Mouse (Mus musculus): ENCODE data around the gene Lrch4. TPM values are rescaled to one million over a fixed set of nuclear protein-coding genes. Genes with fewer than 3 reads are reported as not detected.

The Lrch4 gene
- polyA plus RNA-seq, 1 experiment from 2014 or later = 22.7 TPM

DNA sequence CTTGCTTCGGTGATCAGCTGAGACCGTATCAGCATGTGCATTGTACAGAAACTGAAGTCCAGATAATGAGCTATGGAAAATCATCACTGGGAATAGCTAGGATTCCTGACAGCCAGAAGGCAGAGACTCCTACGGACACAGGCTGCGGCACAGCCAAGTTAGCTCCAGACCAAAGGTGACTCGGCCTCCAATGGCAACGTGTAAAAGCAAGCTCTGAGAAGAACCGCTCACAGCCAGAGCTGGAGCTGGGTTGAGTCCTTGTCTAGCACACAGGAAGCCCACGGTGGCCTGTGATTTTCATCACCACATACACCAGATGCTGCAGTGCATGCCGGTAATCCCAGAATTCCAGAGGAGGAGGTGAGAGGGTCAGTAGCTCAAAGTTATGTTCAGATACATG is 61.6 kb downstream of the Lrch4 start:
- no peak for ATAC-seq (ENCODE audit: insufficient number of reproducible peaks, insufficient read depth, low FRiP score, low read depth)

More for the DNA sequence above, 61.6 kb downstream of the Lrch4 start:
- Histone ChIP-seq H3K4me3 (ENCODE audit: control insufficient read depth in 1 of 2, insufficient read depth in 1 of 2, low read depth in 1 of 2, low read length in 2 of 2) (peak overlapping the region in 1 of 2 experiments; percentile 11; a peak in 1 of 4 replicates), H3K4me2 (ENCODE audit: low read length) (0 out of 2 replicates have a peak overlapping the region, but pooled peaks have one; percentile 19), H3K4me1 (ENCODE audit: control insufficient read depth in 2 of 2, insufficient read depth in 2 of 2, low read length in 2 of 2) (peaks cover 4 to 5% of the 10 kb centered on the region in 2 experiments; a peak in 2 of 4 replicates), H3K9ac (ENCODE audit: low read length) (0 out of 2 replicates have a peak overlapping the region, but pooled peaks have one; percentile 2), H3K36me3 (ENCODE audit: control insufficient read depth, insufficient read depth, low read length) (no peaks in the 10 kb centered on the region), H3K9me3 (ENCODE audit: control insufficient read depth, low read length) (no peaks in the 10 kb centered on the region), H3K27ac (replicated peaks in 1 of 2; ENCODE audit: control insufficient read depth in 1 of 2, insufficient read depth in 1 of 2, low read depth in 2 of 2, low read length in 2 of 2) (peak overlapping the region in 1 of 2 experiments; percentile 76; a peak in 3 of 4 replicates), H3K27me3 (ENCODE audit: control insufficient read depth, insufficient read depth, low read length) (no peaks in the 10 kb centered on the region)
- WGBS = 17% methylated on average over 9 of the region's 9 CpGs

Other genes with a start within 250 kb of the Lrch4 start
- gene Zan, start 152.1 kb upstream of the Lrch4 start, polyA plus RNA-seq (2014; fragmentation: Nextera tagmentation; extraction: Ambion mirVana) = 0.11 and 0.16 TPM in 2 replicates
- 44.3 and 49.8 TPM in 2 replicates for gene Pop7, start 126.6 kb upstream of the Lrch4 start, polyA plus RNA-seq (2014; fragmentation: Nextera tagmentation; extraction: Ambion mirVana)
- 8.7 and 9.6 TPM in 2 replicates for gene Gigyf1, start 110.6 kb upstream of the Lrch4 start, polyA plus RNA-seq (2014; fragmentation: Nextera tagmentation; extraction: Ambion mirVana)
- gene Epo, start 95.9 kb upstream of the Lrch4 start, polyA plus RNA-seq (2014; fragmentation: Nextera tagmentation; extraction: Ambion mirVana) = not detected in 2 replicates
- gene Gnb2, start 95.6 kb upstream of the Lrch4 start, polyA plus RNA-seq (2014; fragmentation: Nextera tagmentation; extraction: Ambion mirVana) = 296 and 340 TPM in 2 replicates
- 0.31 TPM in 1 of 2 replicates, not detected in the other for gene Actl6b, start 75.6 kb upstream of the Lrch4 start, polyA plus RNA-seq (2014; fragmentation: Nextera tagmentation; extraction: Ambion mirVana)
- 0.11 and 0.20 TPM in 2 replicates for gene Tfr2, start 59.3 kb upstream of the Lrch4 start, polyA plus RNA-seq (2014; fragmentation: Nextera tagmentation; extraction: Ambion mirVana)
- 22.7 and 23.1 TPM in 2 replicates for gene Mospd3, start 28.1 kb upstream of the Lrch4 start, polyA plus RNA-seq (2014; fragmentation: Nextera tagmentation; extraction: Ambion mirVana)
- 121 and 123 TPM in 2 replicates for gene Pcolce, start 15.3 kb upstream of the Lrch4 start, polyA plus RNA-seq (2014; fragmentation: Nextera tagmentation; extraction: Ambion mirVana)
- 0.20 TPM in 1 of 2 replicates, not detected in the other for gene Fbxo24, start 119 bp upstream of the Lrch4 start, polyA plus RNA-seq (2014; fragmentation: Nextera tagmentation; extraction: Ambion mirVana)
- gene Gm20605, start 54 bp downstream of the Lrch4 start, polyA plus RNA-seq (2014; fragmentation: Nextera tagmentation; extraction: Ambion mirVana) = 5.2 and 5.6 TPM in 2 replicates
- 4.3 and 4.6 TPM in 2 replicates for gene Sap25, start 12.2 kb downstream of the Lrch4 start, polyA plus RNA-seq (2014; fragmentation: Nextera tagmentation; extraction: Ambion mirVana)
- 0.11 TPM in 2 replicates for gene Irs3, start 16.6 kb downstream of the Lrch4 start, polyA plus RNA-seq (2014; fragmentation: Nextera tagmentation; extraction: Ambion mirVana)
- gene Agfg2, start 55.6 kb downstream of the Lrch4 start, polyA plus RNA-seq (2014; fragmentation: Nextera tagmentation; extraction: Ambion mirVana) = 10.7 and 12.1 TPM in 2 replicates
- gene Nyap1, start 112.5 kb downstream of the Lrch4 start, polyA plus RNA-seq (2014; fragmentation: Nextera tagmentation; extraction: Ambion mirVana) = 0.57 and 1.00 TPM in 2 replicates
- 144 and 147 TPM in 2 replicates for gene Tsc22d4, start 116.6 kb downstream of the Lrch4 start, polyA plus RNA-seq (2014; fragmentation: Nextera tagmentation; extraction: Ambion mirVana)
- gene Ppp1r35, start 149.7 kb downstream of the Lrch4 start, polyA plus RNA-seq (2014; fragmentation: Nextera tagmentation; extraction: Ambion mirVana) = 29.8 and 36.7 TPM in 2 replicates
- 7.9 and 9.2 TPM in 2 replicates for gene Mepce, start 158.5 kb downstream of the Lrch4 start, polyA plus RNA-seq (2014; fragmentation: Nextera tagmentation; extraction: Ambion mirVana)
- 7.3 and 7.6 TPM in 2 replicates for gene Zcwpw1, start 158.7 kb downstream of the Lrch4 start, polyA plus RNA-seq (2014; fragmentation: Nextera tagmentation; extraction: Ambion mirVana)
- 3.2 and 3.8 TPM in 2 replicates for gene Pilra, start 207.2 kb downstream of the Lrch4 start, polyA plus RNA-seq (2014; fragmentation: Nextera tagmentation; extraction: Ambion mirVana)
- 0.44 and 0.68 TPM in 2 replicates for gene Pilrb1, start 229.0 kb downstream of the Lrch4 start, polyA plus RNA-seq (2014; fragmentation: Nextera tagmentation; extraction: Ambion mirVana)
- gene Pilrb2, start 242.7 kb downstream of the Lrch4 start, polyA plus RNA-seq (2014; fragmentation: Nextera tagmentation; extraction: Ambion mirVana) = 2.6 and 2.7 TPM in 2 replicates